Mouse (Mus musculus): ENCODE results near the gene Itprip.

Itprip gene

DNA sequence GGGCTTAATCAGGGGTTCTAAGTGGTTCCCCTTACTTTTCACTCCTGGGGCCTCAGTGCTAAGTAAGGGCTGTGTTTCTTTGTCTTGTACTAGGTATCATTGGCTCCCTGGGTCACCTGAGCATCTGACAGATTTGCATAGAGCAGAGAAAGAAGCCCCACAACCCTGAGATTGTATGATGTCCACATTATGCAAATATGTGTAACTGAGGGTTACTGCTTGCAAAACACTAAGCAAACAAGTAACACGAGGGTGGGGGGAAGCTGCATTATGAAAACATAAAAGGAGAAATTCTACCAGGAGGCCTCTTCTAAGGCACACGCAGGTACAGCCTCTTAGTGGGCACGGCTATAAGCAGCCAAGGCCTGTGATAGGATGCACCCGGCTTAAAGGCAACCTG, 3.8 kb downstream of the Itprip start:
- DNase-seq (ENCODE audit: low spot score in 2 of 2) = no peak

DNA sequence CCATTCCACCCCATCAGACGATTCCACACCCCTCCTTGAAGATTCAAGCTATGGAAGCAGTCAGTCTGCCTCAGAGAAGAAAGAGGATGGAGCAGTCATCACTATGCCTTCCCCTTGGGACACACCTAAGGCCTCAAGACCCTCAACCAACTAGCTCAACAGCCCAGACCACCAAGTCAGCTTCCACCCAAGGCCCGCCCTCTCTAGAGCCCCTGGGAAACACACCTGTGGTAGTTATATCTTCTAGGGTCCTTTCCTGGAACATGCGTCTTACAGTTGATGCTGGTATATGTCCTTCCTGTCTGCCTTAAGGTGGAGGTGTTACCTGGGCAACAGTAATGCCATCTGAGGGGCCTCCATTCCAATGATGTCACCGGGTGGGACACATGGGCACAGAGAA, 4.9 kb downstream of the Itprip start:
- DNase-seq (ENCODE audit: low spot score in 2 of 2) = no peak

- no peak for DNase-seq (ENCODE audit: low spot score in 2 of 2)
Measured at GRCm38 (mm10) chr19:47913344-47913743, 5.8 kb downstream of the Itprip start.

DNA sequence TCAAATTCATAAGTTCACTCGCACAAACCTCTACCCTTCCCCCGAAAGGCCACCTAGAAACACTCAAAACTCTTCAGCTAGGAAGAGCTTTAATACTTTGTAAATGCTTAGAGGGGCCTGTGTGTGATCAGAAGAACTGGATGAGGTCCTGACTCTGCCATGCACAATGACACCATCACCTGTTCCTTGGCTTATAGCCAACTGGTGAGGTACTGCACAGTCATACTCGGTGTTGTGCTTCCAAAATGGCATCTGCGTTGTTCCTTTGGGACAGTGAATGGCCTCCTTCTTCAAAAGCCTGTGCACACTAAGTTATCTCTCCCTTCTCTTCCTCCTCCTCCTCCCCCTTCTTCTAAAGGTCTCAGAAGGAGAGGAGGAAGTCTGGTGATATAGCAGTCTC, 8.3 kb downstream of the Itprip start:
- DNase-seq (ENCODE audit: low spot score in 2 of 2) = no peak

GRCm38 (mm10) chr19:47910117-47910618, 8.9 kb downstream of the Itprip start:
- DNase-seq (ENCODE audit: low spot score in 2 of 2) = no peak

GRCm38 (mm10) chr19:47909387-47910116, 9.5 kb downstream of the Itprip start:
- no peak for DNase-seq (ENCODE audit: low spot score in 2 of 2)

DNA sequence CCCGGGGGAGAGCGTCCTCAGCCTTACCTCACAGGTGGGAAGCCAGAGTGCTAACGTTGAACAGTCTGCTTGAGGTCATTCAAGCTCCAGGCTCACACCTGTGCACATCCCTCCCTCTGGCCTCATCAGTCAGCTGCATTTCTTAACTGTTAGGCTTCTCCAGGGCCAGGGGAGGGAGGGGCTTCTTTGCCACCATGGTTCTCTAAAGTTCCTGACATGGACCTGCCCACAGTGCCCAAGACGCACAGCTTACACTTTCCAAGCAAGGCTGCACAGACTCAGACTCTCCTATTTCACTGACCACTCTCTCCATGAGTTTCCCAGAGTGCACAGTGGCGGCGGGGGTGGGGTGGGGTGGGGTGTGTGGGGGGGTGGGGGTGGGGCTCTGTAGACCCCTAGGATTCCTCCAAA, 10.1 kb downstream of the Itprip start:
- no peak for DNase-seq (ENCODE audit: low spot score in 2 of 2)

DNA sequence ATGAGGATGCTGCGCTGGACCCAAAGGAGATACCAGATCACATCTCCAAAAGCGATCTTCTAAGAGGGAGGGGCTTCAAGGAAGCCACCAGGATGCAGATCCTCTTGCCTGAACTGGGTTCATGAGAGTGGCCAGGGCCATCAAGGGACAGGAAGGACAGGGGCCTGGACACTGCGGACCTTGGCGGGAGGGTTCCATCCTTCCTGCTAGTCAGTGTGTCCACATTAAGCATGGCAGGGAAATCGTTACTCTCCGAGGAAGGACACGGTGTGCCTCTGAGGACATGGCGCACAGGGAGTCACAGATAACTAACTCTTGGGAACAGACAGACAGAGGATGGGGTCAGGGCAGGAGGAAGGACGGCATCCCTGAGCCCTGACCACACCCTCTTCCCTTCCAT, 11.5 kb downstream of the Itprip start:
- DNase-seq (ENCODE audit: low spot score in 2 of 2) = no peak

DNA sequence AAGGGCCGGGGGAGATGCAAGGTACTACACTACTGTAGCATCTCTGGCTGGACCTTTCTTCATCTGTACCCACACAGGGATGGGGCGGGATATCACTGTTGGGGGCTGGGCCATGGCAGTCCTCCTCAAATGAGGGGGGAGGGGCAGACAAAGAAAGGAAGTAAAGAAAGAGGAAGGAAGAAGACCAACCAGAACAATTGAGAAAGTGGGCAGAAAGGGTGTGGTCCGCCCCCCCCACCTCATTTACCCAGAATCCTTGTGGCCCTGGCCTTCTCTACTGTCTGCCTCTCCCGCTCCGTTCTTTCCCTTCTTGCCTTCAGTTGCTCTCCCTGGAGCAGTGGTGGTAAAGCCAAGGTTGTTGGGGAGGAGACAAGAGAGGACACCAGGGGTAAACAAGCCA, 13.5 kb downstream of the Itprip start:
- DNase-seq (ENCODE audit: low spot score in 2 of 2) = no peak

GRCm38 (mm10) chr19:47905081-47905480, 14.0 kb downstream of the Itprip start:
- DNase-seq (ENCODE audit: low spot score in 2 of 2) = no peak

DNA sequence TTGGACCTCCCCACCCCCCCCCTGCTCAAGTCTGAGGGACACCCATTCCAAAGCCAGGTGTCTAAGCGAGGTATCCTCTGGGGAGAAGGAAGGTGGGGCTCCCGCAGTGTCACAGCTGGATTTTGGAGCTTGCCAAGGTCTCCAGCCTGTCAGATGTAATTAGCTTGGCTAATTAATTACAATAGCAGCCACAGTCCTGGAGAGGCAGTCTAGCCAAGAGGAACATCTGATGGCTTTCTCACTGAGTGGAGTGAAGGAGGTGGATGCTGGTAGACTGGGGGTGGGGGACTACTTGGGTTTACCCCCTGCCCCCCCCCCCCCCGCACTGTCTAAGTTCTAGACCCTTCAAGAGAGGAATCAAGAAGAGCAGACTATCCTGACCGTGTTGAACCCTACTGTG, 15.4 kb downstream of the Itprip start:
- no peak for DNase-seq (ENCODE audit: low spot score in 2 of 2)

DNA sequence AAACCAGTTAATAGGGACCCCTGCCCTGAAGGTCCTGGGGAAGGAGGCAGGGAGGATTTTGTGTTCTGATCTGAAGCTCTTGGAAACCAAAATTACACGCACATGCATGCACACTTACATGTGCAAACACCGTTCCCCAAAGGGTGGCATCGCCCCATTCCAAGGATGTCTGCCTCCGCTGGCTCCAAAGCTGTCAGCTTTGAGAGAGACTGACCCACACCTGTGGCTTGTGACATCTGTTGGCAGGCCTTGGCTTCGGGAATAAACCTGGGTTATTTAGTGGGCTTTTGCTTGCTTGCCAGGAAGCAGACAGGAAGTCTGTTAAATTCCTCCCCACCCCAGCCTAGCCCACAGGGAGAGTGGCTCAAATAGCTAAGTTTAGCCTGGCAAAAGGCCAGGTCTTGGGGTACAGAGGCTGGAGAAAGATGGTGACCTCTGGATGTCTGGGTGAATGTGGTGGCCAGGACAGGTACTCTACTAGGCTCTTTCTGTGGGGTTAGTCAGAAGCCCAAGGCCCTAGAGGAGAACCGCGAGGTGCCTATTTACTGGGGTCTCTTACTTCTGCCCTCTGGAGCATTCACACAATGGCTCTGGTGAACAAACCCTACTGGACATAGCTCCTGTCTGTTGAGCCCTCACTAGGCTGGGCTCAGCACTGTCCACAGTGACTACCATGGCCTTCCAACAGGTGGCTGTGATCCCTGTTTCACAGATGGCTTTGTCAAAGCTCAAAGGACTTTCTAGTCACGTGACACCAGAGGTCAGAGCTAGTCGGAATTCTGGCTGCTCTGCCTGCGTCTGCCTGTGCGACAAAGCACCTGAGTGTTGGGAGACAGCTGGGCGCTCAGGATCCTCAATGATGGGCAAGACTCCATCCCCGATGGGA, 16.5 kb downstream of the Itprip start:
- DNase-seq (ENCODE audit: low spot score in 2 of 2) = no peak

DNA sequence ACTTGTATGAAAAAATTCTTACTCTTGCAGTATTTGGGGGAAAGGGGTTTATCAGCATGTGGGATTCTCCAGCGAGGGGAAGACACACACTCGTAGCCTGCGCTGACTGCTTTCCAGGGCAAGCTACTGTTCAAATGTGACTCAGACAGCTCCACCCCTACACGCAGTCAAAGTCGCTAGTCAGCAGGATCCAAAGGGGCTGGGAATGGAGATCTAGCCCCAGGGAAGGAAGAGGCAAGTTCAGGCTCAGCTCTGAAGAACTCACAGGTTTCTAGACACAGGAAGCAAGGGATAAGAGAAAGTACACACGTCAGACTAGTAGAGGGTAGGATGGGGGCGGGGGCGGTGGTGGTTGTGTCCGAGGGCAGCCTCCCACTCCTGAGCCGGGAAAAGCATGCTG, 18.5 kb downstream of the Itprip start:
- no peak for DNase-seq (ENCODE audit: low spot score in 2 of 2)

DNA sequence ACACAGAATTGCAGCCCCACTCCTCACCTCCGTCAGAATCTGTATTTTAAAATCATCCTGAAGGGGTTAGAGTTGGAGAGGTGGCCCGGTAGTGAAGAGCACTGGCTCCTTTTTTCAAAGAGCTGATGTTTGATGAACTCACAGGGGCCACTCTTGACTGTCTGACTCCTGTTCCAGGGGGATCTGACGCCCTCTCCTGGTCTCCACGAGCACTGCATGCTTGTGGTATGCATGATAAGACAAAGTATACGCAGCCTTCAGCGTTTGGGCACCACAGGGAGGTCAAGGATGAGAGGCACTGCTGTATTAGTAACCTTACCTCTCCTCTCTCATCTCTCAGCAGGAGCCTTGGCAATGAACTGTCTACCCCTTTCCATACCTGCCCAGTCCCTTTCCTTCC, 19.1 kb downstream of the Itprip start:
- no peak for DNase-seq (ENCODE audit: low spot score in 2 of 2)

DNA sequence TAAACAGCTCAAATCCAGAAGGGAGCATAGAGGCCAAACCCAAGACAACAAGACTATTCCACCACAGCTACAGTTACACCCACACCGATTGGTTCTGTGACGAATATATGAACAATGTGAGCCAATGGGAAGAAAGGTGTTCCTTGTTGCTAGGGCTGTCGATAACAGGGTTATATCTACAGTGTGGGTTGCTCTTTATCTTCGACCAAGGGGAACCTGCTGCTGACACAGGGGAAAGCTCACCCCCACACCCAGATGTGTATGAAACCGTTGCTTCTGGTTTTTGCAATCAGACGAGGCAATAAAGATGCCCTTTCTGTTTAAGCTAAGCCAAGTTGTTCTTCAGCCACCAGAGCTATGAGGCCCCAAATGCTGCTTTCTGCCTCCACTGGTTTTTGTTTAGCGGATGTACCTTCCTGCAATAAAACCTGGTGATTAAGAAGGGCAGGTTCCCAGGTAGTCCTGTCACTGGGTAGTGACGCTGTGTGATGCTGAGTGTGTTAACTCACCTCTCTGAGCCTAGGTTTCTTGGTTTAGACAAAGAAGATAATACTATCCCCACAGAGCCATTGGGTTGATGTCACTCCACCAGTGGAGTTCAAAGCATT, 20.5 kb downstream of the Itprip start:
- DNase-seq (ENCODE audit: low spot score in 2 of 2) = no peak

DNA sequence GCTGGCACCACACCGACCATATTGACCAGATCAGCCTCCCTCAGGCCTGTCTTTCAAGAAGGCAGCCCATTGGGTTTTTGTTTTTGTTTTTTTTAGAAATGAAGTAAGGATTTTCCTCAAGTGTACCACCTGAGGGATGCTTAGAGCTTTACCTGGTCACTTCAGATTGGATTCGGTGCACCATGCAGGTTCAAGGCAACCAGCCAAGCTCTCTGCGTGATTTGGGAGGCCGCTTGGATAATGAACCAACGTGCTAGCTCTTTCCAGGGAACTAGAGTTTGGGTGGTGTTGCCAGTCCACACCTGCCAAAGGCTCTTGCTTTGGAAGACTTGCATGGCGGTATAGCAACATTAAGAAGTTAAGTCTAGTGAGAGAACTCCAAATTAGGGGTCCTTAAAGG, 26.0 kb downstream of the Itprip start:
- DNase-seq (ENCODE audit: low spot score in 2 of 2) = no peak

DNA sequence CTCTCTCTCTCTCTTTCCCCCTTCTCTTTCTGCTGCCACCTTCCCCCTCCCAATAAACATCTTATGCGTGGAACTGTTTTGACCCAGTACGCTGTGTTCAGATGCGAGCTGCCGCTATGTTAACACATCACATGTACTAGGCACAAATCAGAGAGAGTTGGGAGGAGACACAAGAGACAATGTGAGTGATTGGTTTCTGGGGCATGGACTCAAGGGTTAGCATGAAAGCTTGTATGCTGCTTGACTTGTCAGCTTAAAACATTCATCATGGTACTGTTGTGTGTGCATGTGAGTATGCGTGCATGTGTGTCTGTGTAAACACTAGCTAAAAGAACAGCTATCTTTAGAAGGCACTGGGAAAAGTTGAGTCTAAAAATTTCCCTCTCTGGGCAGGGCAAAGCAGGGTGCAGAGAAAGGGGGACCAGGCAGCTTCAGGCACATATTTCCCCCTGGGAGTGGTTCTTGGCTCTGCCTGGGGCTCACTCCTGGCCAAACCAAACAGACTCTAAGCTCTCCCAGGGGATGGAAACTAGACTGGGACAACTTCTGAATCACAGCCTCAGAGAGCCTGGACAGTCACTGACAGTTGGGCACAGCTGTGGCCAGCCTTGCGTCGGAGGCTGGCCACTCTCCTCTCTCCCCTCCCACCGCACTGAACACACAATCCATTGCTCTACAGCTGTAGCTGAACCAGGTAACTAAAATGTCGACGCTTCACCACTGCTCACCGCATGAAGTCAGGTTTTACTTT, 27.4 kb downstream of the Itprip start:
- no peak for DNase-seq (ENCODE audit: low spot score in 2 of 2)

DNA sequence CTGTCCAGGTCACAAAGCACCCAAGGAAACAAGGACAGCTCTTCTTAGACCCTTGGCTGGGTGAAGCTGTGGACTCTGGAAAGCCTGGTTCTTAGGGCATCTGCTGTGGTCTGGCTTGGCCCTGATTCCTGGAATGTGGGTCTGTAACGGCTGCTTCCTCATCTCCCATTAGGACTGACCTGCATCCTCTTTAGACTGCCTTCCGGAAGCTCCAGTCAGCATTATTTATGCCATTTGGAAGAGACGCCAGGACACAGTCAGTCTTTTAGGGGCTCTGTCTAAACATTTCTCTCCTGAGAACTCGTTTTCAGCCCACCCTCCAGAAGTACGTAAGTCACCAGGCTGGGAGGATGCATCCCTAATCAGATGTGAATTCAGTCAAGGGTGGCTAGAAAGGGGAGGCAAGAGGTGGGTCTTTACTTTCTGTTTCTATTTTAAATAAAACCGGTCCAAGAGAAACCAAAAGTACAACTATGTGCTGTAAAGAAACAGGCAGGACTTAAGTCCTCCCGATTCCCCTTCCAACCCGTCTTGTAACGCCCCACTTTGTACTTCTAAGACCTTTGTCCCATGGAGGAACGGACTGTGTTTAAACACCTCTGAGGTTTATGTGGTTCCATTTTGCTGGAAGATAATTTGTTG, 28.5 kb downstream of the Itprip start:
- DNase-seq (ENCODE audit: low spot score in 2 of 2) = no peak

- DNase-seq (ENCODE audit: low spot score in 2 of 2) = no peak
Measured at GRCm38 (mm10) chr19:47888037-47888436, 31.1 kb downstream of the Itprip start.

- peak; percentile 26 to 44 for DNase-seq (ENCODE audit: low spot score in 2 of 2)
Measured at GRCm38 (mm10) chr19:47887417-47887816, 31.7 kb downstream of the Itprip start.

DNA sequence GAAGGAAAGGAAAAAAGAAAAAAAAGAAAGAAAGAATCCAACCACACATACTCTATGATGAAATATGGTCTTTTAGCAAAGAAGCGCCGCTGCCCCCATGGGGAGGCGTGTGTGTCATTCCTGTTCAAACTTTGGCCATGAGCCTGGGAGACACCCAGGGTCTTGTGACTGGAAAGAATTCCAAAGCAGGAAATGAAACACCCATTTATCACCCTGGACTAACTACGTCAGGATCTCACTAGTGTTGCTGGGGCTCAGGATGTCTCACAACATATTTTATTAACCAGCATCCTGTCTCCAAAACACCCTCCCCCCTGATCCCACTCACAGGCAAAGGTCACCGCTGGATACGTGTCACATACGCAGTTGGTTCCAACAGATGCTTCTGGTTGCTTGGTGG, 32.5 kb downstream of the Itprip start:
- DNase-seq (ENCODE audit: low spot score in 2 of 2) = no peak
